Mouse (Mus musculus): ENCODE results near the gene Slc23a2.
A peak's percentile ranks its signal among the peaks of the same experiment; 100 is the strongest.

The Slc23a2 gene

DNA sequence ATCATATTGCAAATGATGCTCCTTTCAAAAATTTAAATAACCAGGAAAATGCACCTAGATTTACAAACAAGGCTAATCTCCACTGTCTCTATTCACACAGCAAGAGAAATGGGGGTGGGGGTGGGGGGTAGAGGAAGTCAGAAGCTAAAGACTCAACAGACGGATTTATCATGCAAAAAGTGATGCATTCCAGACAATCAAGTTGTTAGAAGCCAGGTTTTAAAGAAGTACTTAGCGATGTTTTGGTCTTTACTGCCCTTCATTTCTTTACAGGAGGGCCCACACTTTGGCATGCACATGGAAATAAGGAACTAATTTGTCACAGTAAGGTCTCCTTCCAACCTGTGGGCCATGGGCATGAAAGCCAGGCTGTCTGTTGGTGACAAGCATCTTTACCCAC lies 11.5 kb downstream of the Slc23a2 start:
- DNase-seq, result no peak

DNA sequence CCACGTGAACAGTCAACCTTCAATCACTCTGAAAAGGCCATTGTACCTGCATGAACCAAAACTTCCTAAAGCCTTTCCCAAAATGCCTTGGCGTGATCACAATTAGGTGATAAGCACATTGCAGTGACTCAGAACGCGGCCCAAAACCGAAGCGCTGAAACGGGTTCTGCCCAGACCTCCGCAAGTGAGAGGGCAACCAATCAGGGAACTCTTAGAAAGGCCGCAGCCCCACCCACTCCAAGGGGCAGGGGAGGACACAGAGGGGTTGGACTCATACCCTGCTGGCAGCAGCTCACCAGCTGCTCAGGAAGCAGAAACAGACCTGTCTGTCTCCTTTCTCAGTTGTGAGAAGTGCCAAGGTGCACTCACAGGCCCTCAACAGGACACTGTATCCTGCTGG lies 13.6 kb downstream of the Slc23a2 start:
- no peak for DNase-seq

DNA sequence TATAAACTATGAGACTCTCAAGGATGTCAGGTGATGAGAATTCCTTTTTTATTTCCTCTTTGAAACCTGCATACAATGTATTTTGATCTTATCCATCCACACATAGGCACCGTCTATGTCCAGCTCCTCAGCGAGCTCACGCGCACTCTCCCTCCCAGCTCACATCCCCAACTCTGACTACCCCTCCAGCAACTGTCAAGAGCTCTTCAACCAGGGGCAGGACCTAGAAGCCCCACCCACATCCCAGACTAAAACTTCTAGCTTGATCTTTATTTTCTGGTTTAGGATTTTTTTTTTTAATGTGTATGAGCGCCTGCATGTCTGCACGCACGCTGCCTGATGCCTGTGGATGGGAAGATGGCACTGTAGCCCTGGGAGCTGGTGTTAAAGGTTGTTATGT lies 14.9 kb downstream of the Slc23a2 start:
- no peak for DNase-seq

DNA sequence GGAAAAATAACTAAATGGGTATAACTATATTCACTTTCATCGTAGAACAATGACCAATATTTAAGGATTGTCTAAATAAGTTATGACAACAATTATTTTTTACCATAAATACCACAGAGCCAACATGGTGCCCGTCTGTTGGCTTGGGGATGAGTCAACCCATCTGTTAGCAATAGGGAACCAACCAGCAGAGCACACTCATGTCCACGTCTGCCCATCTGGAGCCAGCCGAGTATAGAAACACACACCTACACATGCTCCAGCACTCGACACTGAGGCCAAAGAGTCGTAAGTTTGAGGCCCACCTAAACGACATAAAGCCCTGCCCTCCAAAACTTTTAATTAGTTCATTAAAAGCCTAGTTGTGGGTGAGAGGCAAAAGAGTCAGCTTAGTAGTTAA lies 15.7 kb downstream of the Slc23a2 start:
- DNase-seq, result no peak

DNA sequence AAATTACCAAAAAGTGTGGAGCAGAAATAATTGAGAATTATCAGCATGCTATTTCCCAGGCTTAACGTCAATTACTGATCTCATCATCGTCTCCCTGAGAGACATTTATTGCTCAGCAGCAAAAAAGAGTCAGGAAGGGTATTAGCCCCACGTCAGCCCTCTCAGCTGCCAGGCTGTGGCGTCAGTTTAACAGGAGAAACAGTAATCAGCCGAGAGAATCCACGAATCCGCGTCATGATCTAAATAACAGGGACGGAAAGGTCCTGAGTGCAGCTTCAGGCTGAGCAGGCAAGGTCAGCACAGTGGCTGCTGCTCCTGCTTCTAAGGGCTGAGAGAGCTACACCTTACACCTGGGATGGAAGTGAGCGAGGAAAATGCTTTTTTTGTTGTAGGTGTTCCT lies 17.0 kb downstream of the Slc23a2 start:
- no peak for DNase-seq

DNA sequence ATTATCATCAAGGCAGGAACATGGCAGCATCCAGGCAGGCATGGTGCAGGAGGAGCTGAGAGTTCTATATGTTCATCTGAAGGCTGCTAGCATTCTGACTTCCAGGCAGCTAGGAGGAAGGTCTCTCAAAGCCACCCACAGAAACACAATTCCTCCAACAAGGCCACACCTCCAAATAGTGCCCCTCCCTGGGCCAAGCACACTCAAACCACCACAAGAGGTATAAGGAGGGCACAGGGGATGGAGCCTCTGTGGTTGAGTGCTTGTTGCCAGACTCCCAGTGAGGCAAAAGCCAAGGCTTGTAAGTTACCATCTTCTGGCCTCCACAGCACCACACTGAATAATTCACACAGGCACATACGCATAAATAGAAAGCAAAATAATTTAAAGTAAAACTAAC lies 18.6 kb downstream of the Slc23a2 start:
- no peak for DNase-seq

DNA sequence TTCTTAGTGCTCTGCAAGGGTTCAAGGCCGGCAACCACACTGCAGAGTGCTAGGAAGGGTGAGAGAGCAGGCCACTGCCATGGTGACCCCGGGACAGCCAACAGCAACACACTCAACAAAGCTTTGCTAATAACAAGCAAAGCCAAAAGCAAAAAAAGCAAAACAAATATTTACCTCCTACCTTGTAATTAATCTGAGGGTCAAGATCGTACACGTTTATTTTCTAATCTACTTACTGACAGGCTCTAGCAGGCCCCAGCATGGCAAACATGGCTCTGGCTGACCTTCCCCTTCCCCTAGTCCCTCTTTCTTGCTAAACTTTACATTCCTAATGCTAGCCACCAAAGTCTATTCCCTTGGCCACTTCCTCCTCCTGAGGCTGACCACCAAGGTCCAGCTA lies 21.8 kb downstream of the Slc23a2 start:
- DNase-seq, result no peak

DNA sequence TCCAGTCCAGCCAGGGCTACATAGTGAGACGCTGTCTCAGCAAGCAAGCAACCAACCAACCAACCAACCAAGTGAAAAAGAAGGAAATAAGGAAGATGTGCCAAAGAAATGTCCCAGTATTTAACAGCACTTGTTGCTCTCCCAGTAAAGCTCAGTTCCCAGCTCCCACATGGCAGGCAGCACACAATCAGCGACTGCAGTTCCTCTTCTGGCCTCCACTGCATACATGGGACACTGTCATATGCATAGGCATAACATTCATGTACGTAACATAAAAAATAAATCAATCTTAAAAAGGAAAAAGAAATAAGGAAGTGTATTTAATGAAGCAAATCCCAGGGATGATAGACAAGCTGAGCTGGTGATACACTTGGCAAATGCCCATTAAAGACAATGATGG lies 23.9 kb downstream of the Slc23a2 start:
- DNase-seq, result no peak

DNA sequence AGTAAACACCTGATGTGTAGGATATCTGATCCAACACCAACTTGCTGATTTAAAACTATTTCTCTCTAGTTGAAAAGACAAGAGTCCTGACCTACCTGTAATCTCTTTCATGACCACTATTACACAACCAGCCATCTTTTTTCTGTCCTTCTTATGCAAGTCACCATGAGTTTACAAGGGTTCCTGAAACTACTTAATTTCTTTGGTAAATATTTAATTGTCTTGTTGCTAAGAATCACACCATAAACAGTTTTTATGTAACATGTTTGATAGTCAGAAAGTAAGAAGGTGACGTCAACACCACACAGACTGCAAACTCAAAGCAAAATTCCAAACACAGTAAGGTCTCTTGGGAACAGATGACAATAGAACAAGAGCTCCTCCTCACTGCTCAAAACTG lies 26.3 kb downstream of the Slc23a2 start:
- no peak for DNase-seq

DNA sequence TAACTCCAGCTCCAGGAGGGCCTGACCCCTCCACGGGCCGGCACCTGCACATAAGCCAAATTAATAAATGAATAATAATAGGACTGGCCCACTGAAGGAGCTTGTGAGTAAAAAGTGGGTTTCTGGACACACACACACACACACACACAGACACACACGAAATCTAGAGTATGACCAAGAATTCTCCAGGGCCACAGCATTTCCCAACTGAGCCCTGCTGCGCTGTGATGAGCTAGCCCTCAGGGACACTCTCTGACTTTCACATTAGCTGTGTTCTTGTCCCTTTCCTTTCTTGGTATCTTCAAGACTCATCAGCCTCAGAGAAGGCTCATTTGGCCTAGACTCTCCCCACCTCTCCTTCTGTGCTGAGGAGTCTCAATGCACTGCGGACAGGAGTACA lies 29.0 kb downstream of the Slc23a2 start:
- no peak for DNase-seq

DNA sequence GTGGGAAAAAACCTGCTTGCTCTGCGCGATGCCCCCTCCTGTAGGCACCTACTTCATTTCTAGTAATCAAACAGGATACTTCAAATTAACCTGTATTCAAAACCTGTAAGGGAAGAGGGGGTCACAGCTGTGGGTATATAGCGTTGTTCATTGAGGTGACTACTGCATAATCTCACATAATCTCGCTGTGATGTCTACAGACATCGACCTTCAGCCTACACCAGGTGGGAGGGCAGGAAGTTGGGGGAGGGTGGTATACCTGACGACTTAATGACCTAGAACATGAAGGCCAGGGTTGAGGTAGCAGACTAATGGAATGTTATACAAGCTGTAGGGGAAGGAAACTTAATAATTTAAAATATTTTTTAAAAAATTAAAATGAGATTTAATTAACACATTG lies 29.6 kb downstream of the Slc23a2 start:
- DNase-seq, result no peak

DNA sequence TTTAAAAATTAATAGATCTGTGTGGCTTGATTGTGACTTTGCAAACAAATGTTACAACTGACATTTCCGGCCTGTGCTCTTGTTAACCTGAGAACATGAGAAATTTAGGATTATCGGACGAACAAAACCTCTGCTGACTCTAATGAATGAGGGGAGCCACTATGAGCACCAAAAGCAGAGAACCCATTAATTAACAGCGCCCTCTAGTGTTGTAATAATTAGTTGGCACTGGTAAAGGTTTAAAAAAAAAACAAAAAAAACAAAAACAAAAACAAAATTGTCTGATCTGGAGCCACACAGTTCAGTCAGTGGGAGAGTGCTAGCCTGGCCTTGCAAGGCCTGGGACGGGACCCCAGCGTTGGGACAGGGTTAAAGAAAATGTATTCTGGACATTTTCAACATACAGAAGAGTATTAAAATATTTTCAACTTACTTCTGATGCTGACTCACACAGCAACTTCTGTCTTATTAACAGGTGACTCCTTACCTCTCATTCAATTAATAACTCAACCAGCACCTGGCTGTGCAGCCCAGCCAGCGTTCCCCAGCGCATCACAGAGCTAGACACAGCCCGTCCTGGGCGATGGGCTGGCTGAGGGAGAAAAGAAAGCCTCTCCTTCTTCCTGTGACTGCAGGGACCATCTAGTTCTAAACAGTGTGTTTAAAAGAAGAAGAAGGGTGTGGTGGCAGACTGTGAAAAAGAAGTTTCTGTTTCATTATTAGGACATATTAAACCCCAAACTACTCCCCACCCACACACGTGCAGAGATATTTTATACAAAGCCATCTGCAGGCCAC lies 30.7 kb downstream of the Slc23a2 start:
- DNase-seq, result no peak

DNA sequence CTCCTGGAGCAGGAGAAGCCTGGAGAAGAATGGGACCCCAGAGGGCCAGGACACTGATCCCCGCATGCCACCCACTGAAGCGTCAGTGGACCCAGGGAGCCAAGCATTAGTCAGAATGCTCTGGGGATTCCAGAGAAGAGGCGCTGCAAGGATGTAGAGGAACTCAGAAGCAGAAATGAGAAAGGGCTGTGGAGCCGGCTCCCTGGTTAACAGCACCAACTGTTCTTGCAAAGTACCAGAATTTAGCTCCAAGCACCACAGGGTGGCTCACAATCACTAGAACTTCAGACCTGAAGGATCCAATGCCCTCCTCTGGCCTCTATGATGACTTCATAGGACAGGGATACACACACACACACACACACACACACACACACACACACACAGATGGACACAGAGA lies 32.6 kb downstream of the Slc23a2 start:
- no peak for DNase-seq

DNA sequence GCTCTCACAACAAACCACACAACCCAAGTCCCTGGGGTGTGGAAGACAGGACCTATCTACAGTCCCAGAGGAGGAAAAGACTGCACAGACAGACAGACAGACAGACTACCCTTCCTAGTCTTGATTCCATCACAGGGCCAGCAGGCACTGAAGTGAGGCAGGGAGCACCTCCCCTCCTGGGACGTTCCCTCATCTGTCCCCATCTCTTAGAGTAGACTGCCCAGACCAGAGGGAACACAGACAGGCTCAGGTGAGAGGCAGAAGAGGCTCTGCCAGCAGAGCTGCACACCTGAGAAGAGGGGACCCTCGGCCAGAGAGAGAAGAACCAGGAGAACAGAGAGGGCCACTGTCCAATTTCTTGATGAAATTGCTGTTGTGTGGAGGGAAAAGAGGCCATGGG lies 33.0 kb downstream of the Slc23a2 start:
- DNase-seq, result no peak

DNA sequence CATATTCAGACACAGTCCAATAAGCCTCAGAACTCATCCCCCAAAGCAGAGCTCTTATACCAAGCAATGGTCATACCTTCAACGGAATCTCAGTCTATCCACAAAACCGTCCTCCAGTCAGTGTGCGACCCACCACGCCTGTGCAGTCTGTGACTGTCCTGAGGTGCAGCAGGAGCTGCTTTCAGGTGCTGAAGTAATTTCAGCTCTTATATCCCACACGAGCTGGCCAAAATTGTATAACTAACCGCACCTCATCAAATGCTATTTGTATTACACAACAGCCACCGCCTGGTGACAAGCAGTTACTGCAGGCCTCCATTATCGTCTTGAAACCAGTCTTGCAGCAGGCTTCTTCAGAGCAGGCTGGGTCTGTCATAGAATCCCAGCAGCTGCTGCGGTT lies 33.6 kb downstream of the Slc23a2 start:
- DNase-seq, result peak; percentile 74

DNA sequence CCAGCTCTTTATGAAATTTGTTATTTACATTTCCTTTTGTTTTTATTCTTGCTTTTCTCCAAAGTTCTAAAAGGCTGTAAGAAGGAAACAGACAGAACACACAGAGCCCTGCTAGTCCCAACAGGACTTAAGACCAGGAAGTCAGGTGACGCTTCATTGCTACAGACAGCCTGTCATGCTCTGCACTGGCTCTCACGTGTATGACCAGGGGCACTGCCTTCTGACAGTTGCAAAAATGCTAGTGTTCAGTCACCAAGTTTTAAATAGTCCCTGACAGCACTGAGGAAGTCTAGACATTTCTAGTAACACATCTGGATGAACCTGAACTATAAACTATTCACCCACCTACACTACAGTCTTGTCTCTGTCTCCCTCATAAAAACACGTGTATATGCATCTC lies 34.2 kb downstream of the Slc23a2 start:
- DNase-seq, result no peak

DNA sequence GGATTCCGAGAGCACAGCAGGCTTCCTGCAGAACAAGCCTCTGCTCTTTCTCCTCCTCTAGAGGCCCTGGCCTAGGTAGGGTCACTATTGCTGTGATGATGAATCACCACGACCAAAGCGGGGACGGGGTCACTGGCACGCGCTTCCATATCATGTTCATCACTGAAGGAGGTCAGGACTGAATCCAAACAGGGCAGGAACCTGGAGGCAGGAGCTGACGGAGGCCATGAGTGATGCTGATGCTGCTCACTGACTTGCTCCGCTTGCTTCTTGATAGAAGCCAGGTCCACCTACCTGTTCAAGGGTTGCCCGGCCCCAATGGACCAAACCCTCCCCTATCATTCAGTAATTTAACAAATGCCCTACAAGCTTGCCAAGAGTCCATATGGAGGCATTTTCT lies 35.9 kb downstream of the Slc23a2 start:
- no peak for DNase-seq

DNA sequence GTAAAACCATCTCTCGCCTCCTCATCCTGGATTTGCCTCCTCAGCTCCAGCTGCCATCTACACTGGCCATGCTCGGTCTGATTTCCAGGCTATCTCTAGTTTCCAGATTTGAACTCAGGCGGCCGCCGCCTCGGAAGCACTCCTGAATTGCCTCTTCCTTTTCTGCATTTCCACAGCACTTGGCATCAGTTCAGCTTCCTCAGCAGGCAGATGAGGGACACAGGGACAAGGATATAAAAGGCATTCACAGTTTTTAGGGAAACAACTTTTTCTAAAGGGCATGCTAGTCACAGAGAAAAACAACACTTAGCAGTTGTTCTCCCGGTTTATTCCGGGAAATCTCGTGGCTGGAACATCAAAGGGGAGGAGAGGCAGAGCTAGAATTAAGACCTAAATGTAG lies 37.3 kb downstream of the Slc23a2 start:
- peak; percentile 57 for DNase-seq

DNA sequence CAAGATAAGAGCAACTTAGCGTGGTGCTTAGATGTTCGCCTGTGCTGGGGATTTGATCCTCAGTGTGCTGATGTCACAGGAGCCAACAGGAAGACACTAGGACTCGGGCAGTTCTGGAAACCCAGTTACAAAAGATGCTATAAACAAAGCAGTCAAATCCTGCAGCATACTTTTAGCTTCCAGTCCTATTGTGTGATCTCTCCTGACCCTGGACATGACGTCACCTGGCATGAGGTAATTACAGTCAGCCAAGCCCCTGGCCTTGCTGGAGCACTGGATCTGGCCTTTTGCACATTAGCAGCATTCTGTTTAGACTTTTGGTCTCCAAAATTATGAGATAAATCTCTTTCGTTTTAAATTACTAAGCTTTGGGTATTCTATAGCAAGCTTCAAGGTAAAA lies 38.8 kb downstream of the Slc23a2 start:
- DNase-seq, result no peak

DNA sequence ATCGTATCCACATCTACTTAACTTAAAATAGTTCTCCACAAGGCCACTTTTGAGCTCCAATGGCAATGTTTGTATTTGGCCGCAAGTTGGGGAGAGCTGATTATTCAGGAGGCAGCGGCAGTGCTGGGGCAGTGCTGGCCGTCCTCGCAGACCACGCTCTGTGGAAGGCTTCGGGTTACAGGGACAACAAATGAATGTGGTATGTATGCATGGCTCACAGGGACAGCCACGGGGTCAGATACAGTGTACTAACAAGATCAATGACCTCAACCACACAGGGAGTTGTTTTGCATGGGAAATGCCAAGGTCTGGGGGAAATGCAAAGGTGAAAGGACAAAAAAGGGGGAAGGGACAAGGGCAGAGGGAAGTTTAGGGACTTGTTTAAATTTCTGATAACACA lies 41.6 kb downstream of the Slc23a2 start:
- no peak for DNase-seq

DNA sequence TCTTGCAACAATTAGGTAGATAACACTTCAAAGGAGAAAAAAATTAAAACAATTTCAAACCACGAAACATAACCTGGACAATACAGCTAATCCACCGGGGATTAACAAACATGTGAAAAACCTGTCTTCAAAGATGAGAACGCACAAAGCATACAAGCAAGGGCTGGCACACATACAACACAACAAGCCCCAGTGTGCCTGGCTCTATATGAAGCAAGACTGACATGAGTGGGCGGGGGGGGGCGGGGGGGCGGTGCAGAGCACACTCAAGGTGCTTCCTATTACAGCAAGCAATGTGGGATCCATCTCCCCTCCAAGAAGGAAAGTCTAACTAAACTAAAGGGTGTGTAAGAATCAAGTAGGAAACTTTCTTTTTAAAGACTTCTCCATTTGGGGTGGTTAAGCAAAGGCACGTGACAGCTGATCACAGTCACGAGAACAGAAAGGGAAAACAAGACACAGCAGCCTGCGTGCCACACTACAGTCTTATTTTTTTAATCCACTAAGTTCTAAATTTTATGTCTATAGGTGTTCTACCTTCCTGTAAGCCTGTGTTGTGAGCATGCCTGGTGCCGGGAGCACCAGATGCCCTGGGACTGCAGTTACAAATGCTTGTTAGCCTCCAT lies 42.3 kb downstream of the Slc23a2 start:
- no peak for DNase-seq

DNA sequence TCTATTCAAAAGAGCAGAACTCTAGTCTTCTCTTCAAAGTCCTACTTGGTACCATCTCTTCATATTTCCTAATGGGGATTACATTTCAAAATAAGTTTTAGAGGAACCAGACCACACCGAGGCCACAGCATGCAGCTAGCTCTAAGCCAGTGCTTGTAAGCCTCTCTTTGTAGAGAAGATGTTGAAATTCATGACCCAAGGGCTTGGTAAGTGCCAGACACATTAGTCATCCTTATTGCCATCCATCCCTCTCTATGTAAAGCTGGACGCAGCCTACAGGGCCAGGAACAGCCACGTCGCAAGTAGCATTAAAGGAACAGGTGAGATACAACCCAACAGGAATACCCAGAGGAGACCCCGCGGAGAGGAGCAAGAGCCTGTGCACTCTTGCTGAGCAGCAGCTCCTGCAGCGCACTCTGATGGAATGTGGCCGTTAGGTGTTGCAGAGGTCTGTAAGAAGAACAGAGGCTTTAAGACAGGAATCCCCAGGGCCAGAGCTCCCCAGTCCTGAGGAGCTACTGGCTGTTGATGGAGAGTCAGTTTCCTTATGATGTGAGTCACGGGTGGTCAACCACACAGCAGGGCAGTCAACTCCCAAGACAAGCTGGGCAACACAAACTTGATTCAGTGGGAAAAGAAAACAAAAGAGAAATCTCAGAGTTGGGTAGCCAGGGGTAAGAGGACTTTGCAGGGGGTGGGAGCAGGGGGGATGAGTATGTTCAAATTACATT lies 45.8 kb downstream of the Slc23a2 start:
- no peak for DNase-seq

DNA sequence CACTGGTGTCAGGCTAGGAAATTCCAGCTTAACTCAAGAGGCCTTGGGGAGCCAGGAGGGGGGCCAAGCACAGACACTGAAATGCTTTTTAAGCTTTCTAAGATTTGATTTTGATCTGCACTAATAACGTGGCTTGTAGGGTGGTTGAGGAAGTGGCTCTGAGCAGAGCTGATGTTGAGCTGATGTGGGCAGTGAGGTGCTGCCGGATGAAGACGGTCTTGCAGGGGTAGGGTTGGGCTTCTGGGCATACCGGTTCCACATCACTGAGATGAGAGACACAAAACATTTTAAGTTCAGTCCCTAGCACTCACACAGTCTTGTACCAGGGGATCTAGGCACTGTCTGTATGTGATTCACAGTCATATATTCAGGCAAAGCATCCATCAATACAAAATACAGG lies 46.5 kb downstream of the Slc23a2 start:
- DNase-seq, result no peak

DNA sequence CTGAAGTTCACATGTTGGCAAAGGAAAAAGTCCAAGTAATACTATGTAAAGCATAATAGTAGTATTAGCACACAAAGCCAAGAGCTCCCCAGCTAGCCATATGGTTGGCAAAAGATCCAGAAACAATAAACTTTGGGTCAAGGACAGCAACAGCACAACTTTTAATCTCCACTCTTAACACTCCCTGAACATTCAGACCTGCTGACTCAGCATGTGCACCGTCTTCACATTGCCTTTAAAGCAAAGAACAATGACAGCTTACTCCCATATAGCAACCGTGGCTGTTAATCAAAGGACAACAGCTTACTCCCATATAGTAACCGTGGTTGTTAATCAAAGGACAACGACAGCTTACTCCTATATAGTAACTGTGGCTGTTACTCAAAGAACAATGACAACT lies 48.3 kb downstream of the Slc23a2 start:
- DNase-seq, result no peak
